Mouse (Mus musculus): ENCODE measurements around the gene D630039A03Rik. TPM values are rescaled to one million over a fixed set of nuclear protein-coding genes. Genes with fewer than 3 reads are reported as not detected.
A peak's percentile ranks its signal among the peaks of the same experiment; 100 is the strongest.

The D630039A03Rik gene
- polyA plus RNA-seq, 1 experiment = 0.06 TPM

- TF ChIP-seq CTCF (IDR thresholded peaks at IDR 0.05; ENCODE audit: control insufficient read depth, insufficient read depth, insufficient replicate concordance, low read depth, low read length) (no peak), POLR2A (IDR thresholded peaks at IDR 0.05; ENCODE audit: control insufficient read depth, low read depth, low read length) (no peak)
- Histone ChIP-seq H3K4me3 (ENCODE audit: control insufficient read depth, low read depth, low read length) (no peak overlapping the region), H3K27ac (ENCODE audit: control insufficient read depth, insufficient read depth, low read depth, low read length) (no peak overlapping the region), H3K27me3 (ENCODE audit: control insufficient read depth, insufficient read depth, low read length) (no peaks in the 10 kb centered on the region), H3K36me3 (ENCODE audit: control insufficient read depth, insufficient read depth, low read length) (no peaks in the 10 kb centered on the region), H3K4me1 (ENCODE audit: control insufficient read depth, insufficient read depth, low read length) (no peaks in the 10 kb centered on the region)
Measured at GRCm38 (mm10) chr4:57888246-57888645, 27.9 kb downstream of the D630039A03Rik start.

GRCm38 (mm10) chr4:57886888-57887230, 29.2 kb downstream of the D630039A03Rik start:
- Histone ChIP-seq H3K4me1 (ENCODE audit: control insufficient read depth, insufficient read depth, low read length) (no peaks in the 10 kb centered on the region), H3K27me3 (ENCODE audit: control insufficient read depth, insufficient read depth, low read length) (no peaks in the 10 kb centered on the region), H3K36me3 (ENCODE audit: control insufficient read depth, insufficient read depth, low read length) (no peaks in the 10 kb centered on the region), H3K4me3 (ENCODE audit: control insufficient read depth, low read depth, low read length) (no peak overlapping the region), H3K27ac (ENCODE audit: control insufficient read depth, insufficient read depth, low read depth, low read length) (no peak overlapping the region)
- no peak for TF ChIP-seq POLR2A (IDR thresholded peaks at IDR 0.05; ENCODE audit: control insufficient read depth, low read depth, low read length)
- no peak for TF ChIP-seq CTCF (IDR thresholded peaks at IDR 0.05; ENCODE audit: control insufficient read depth, insufficient read depth, insufficient replicate concordance, low read depth, low read length)

- TF ChIP-seq CTCF (IDR thresholded peaks at IDR 0.05; ENCODE audit: control insufficient read depth, insufficient read depth, insufficient replicate concordance, low read depth, low read length) (no peak), POLR2A (IDR thresholded peaks at IDR 0.05; ENCODE audit: control insufficient read depth, low read depth, low read length) (no peak)
- Histone ChIP-seq H3K36me3 (ENCODE audit: control insufficient read depth, insufficient read depth, low read length) (no peaks in the 10 kb centered on the region), H3K27ac (ENCODE audit: control insufficient read depth, insufficient read depth, low read depth, low read length) (no peak overlapping the region), H3K4me3 (ENCODE audit: control insufficient read depth, low read depth, low read length) (no peak overlapping the region), H3K4me1 (ENCODE audit: control insufficient read depth, insufficient read depth, low read length) (no peaks in the 10 kb centered on the region), H3K27me3 (ENCODE audit: control insufficient read depth, insufficient read depth, low read length) (no peaks in the 10 kb centered on the region)
Measured at GRCm38 (mm10) chr4:57886066-57886887, 29.8 kb downstream of the D630039A03Rik start.

- no peak overlapping the region for H3K4me3 ChIP-seq (ENCODE audit: control insufficient read depth, low read depth, low read length)
- TF ChIP-seq POLR2A (IDR thresholded peaks at IDR 0.05; ENCODE audit: control insufficient read depth, low read depth, low read length) (no peak), CTCF (IDR thresholded peaks at IDR 0.05; ENCODE audit: control insufficient read depth, insufficient read depth, insufficient replicate concordance, low read depth, low read length) (no peak)
- H3K4me1 ChIP-seq (ENCODE audit: control insufficient read depth, insufficient read depth, low read length) = no peaks in the 10 kb centered on the region
- H3K27me3 ChIP-seq (ENCODE audit: control insufficient read depth, insufficient read depth, low read length) = no peaks in the 10 kb centered on the region
- no peak overlapping the region for H3K27ac ChIP-seq (ENCODE audit: control insufficient read depth, insufficient read depth, low read depth, low read length)
- H3K36me3 ChIP-seq (ENCODE audit: control insufficient read depth, insufficient read depth, low read length) = no peaks in the 10 kb centered on the region
Measured at GRCm38 (mm10) chr4:57885186-57885585, 30.9 kb downstream of the D630039A03Rik start.

- Histone ChIP-seq H3K4me1 (ENCODE audit: control insufficient read depth, insufficient read depth, low read length) (no peaks in the 10 kb centered on the region), H3K27ac (ENCODE audit: control insufficient read depth, insufficient read depth, low read depth, low read length) (no peak overlapping the region), H3K4me3 (ENCODE audit: control insufficient read depth, low read depth, low read length) (no peak overlapping the region), H3K27me3 (ENCODE audit: control insufficient read depth, insufficient read depth, low read length) (no peaks in the 10 kb centered on the region), H3K36me3 (ENCODE audit: control insufficient read depth, insufficient read depth, low read length) (no peaks in the 10 kb centered on the region)
- TF ChIP-seq POLR2A (IDR thresholded peaks at IDR 0.05; ENCODE audit: control insufficient read depth, low read depth, low read length) (no peak), CTCF (IDR thresholded peaks at IDR 0.05; ENCODE audit: control insufficient read depth, insufficient read depth, insufficient replicate concordance, low read depth, low read length) (no peak)
Measured at GRCm38 (mm10) chr4:57884511-57884910, 31.6 kb downstream of the D630039A03Rik start.

- H3K4me1 ChIP-seq (ENCODE audit: control insufficient read depth, insufficient read depth, low read length) = no peaks in the 10 kb centered on the region
Measured at GRCm38 (mm10) chr4:57883520-57884421, 32.3 kb downstream of the D630039A03Rik start.

GRCm38 (mm10) chr4:57879804-57880357, 36.2 kb downstream of the D630039A03Rik start:
- H3K4me1 ChIP-seq (ENCODE audit: control insufficient read depth, insufficient read depth, low read length) = no peaks in the 10 kb centered on the region
- H3K36me3 ChIP-seq (ENCODE audit: control insufficient read depth, insufficient read depth, low read length) = no peaks in the 10 kb centered on the region
- H3K27ac ChIP-seq (ENCODE audit: control insufficient read depth, insufficient read depth, low read depth, low read length) = no peak overlapping the region
- TF ChIP-seq POLR2A (IDR thresholded peaks at IDR 0.05; ENCODE audit: control insufficient read depth, low read depth, low read length) = no peak
- TF ChIP-seq CTCF (IDR thresholded peaks at IDR 0.05; ENCODE audit: control insufficient read depth, insufficient read depth, insufficient replicate concordance, low read depth, low read length) = peak; percentile 61; the same call in 1 of the 2 replicates
- H3K4me3 ChIP-seq (ENCODE audit: control insufficient read depth, low read depth, low read length) = no peak overlapping the region
- no peaks in the 10 kb centered on the region for H3K27me3 ChIP-seq (ENCODE audit: control insufficient read depth, insufficient read depth, low read length)

More at GRCm38 (mm10) chr4:57883520-57884421, 32.3 kb downstream of the D630039A03Rik start:
- H3K36me3 ChIP-seq (ENCODE audit: control insufficient read depth, insufficient read depth, low read length) = no peaks in the 10 kb centered on the region
- TF ChIP-seq CTCF (IDR thresholded peaks at IDR 0.05; ENCODE audit: control insufficient read depth, insufficient read depth, insufficient replicate concordance, low read depth, low read length) = no peak
- no peak for TF ChIP-seq POLR2A (IDR thresholded peaks at IDR 0.05; ENCODE audit: control insufficient read depth, low read depth, low read length)
- H3K4me3 ChIP-seq (ENCODE audit: control insufficient read depth, low read depth, low read length) = no peak overlapping the region
- H3K27ac ChIP-seq (ENCODE audit: control insufficient read depth, insufficient read depth, low read depth, low read length) = no peak overlapping the region
- no peaks in the 10 kb centered on the region for H3K27me3 ChIP-seq (ENCODE audit: control insufficient read depth, insufficient read depth, low read length)

Measured in testis, adult 2 months (tissue).